Mouse (Mus musculus) T-helper 2 cell (primary cell): ENCODE measurements around the gene Fchsd2.

Experiments
- in situ Hi-C: fragments of 300-600 bp; cut with MboI, MseI; formaldehyde crosslinking; loops from one replicate; pipeline ENCODE4 v1.15.1; 2025; ENCODE audit warnings: high pct_unique_total_duplicates

Gene Fchsd2

GRCm38 (mm10) chr7:101071020-101071419, 21.6 kb upstream of the Fchsd2 start:
- in situ Hi-C loops, result no loop called here

- in situ Hi-C loops, result no loop called here
Observed at GRCm38 (mm10) chr7:101072123-101072740, 20.4 kb upstream of the Fchsd2 start.

- in situ Hi-C loops, result no loop called here
Observed at GRCm38 (mm10) chr7:101074170-101074767, 18.4 kb upstream of the Fchsd2 start.

- in situ Hi-C loops, result no loop called here
Observed at GRCm38 (mm10) chr7:101083562-101084166, 9.0 kb upstream of the Fchsd2 start.

DNA sequence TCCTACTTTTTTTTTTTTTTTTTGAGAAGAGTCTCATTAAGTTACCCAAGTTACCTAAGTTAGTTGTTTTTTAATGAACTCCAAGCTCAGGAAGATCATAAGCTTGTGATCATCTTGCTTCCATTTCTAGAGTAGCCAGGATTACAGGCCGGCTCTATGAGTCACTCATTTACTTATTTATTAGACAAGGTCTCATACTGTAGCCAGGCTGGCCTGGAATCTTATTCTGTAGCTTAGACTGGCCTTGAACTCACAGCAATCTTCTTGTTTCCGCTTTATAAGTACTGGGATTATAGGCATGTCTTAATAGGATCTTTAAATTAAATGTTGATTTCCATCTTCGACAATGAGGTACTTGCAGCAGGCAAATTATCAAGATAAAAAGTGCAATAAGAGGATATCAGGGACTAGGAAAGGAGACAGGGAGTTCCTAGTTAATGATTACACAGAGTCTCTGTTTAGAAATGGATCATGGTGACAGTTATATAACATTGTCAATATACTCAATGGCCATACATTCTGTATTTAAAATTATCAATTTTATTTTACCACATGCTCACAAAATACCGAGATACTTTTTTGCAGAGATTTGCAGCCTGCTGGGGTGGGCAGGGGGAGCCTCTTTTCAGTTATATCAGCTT, 7.7 kb upstream of the Fchsd2 start:
- in situ Hi-C loops, result no loop called here

DNA sequence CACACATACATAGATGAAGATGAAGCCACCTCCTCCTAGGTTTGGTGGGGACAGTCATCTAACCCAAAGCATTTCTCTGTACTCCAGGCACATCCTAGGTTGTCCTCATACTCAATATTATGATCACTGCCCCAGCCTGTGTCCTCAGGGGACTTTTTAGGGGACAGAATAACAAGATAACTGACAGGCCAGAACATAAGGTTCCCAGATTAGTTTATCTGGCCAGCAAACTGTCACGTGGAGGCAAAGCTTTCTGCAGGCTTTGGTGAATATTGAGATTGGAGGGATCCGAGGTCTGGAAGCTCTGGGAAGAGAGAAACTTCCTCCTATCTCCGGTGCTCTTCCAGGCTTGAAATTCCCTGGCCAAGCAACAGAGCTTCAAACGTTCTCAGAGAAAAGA, 6.9 kb upstream of the Fchsd2 start:
- in situ Hi-C loops, result no loop called here

- in situ Hi-C loops, result no loop called here
Observed at GRCm38 (mm10) chr7:101088687-101089086, 4.0 kb upstream of the Fchsd2 start.

GRCm38 (mm10) chr7:101089242-101089641, 3.4 kb upstream of the Fchsd2 start:
- in situ Hi-C loops, result no loop called here

DNA sequence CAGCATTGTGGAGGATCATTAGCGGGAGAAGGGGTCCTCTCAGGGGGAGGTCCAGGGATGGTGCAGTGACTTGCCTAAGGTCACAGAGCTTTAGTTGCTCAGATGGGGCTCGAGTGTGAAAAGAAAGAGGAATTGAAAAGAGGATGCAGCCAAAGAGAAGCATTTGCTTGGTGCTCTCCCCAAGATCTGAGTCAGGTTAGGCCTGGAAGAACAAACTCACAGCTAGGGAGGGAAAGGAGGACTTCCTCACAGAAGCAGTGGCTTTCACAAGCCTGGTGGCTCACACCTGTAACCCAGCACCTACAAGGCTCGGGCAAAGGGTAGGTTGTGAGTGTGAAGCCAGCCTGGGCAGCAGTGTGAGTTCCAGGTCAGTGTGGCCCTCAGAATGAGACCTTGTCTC, 568 bp downstream of the Fchsd2 start:
- in situ Hi-C loops, result no loop called here

DNA sequence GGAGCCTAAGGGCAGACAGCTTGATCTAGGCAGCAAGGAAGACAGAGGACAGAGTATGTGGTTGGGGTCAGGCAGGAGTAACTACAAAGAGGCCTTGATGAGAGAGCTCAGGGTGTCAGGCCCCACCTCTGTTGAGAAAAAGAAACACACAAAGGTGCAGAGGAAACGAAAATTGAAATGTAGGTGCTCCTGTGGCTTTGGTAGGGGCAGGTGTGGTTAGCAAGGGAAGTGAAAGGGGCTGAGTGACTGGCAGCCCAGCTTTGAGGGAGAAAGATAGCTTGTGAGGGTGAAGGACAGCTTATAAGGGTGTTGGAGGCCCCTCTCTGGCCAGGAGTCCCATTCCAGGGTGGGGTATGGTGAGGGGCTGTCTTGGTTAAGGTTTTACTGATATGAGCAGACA, 2.1 kb downstream of the Fchsd2 start:
- in situ Hi-C loops, result no loop called here

DNA sequence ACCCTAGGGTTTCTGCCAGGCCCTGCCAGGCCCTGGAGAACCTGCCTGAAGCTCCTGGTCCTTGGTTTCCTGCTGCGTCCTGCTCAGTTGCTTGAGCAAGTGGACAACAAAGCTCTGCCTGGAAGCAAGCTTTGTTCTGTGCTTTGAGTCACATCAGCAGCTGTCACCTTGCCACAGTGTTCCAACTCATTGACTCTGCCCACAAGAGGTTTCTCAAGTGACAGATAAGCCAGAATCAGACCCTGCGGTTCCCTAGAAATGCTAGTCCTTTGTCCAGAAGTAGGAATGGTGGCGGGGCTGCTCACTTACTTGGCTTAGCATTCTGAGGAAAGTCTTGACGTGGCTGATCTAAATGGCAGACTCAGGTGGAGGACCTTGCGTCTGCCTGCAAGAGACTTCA, 2.9 kb downstream of the Fchsd2 start:
- in situ Hi-C loops, result no loop called here

GRCm38 (mm10) chr7:101096576-101096975, 3.9 kb downstream of the Fchsd2 start:
- in situ Hi-C loops, result no loop called here

DNA sequence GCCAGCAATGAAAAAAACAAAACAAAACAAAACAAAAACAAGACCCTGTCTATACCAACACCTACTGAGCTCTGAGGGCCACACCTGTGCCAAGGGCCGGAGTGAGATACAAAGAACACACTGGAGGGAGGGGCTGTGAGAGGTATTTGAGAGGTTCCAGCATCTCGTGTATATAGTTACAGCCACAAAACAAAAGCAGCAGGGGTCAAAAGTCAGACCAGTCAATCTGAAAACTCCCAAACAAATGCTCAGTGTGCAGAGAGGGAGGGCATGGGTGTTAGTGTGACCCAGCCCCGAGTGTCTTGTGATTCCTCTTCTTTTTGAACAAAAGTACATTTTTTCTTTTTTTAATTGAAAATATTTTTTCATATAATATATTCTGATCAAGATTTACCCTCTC, 4.4 kb downstream of the Fchsd2 start:
- in situ Hi-C loops, result no loop called here

DNA sequence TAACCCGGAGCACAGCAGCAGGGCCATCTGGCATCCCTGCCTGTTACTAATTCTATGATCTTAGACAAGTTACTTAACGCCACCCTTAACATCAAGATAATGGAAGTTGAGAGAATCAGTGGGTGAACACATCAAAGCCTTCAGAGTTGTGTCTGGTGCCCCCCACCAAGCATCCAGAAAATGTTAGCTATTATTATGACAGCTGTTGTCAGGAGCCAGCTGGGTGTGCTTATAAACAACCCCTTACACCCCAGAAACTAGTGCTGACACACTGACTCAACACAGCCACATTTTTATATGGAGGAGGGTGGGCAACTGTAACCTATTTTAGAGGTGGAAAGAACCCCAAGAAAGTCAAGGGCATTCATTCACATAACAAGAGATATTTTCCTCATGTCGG, 7.3 kb downstream of the Fchsd2 start:
- in situ Hi-C loops, result no loop called here

- in situ Hi-C loops, result no loop called here
Observed at GRCm38 (mm10) chr7:101101156-101101691, 8.6 kb downstream of the Fchsd2 start.

DNA sequence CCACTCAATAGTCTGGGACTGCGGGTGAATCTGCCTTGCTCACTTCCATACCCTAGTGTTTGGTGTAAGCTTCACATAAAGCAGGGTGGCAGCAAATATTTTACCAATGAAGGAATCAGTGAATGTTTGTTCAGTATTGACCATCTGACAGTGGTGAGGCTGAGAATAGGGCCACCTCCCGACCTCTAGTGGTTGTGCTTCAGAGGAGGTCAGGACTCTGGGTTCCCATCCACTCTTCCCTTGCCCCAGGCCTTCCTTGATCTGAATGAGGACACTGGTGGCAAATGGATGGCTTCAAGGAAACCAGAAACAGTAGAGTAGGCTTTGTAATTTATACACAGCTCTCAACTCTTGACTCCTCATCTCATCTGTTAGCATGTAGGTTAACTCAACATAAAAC, 14.0 kb downstream of the Fchsd2 start:
- in situ Hi-C loops, result no loop called here

GRCm38 (mm10) chr7:101107073-101107810, 14.6 kb downstream of the Fchsd2 start:
- in situ Hi-C loops, result no loop called here

- in situ Hi-C loops, result no loop called here
Observed at GRCm38 (mm10) chr7:101107968-101108652, 15.4 kb downstream of the Fchsd2 start.

GRCm38 (mm10) chr7:101108653-101109005, 16.0 kb downstream of the Fchsd2 start:
- in situ Hi-C loops, result no loop called here

GRCm38 (mm10) chr7:101109006-101109855, 16.6 kb downstream of the Fchsd2 start:
- in situ Hi-C loops, result no loop called here
